Mouse (Mus musculus) megakaryocyte, embryonic 14.5 days (primary cell): Measurements from ENCODE around the gene Dalrd3.
"Not testable (repeated sequence)": the region's sequence is repeated elsewhere in the genome, so short reads cannot be mapped to it uniquely, and the experiment has no call there.

Source experiments
- FLI1 ChIP-seq: IDR thresholded peaks from 2 replicates; pipeline ENCODE4 v1.6.1; 2012; ENCODE audit warnings: low read length, inconsistent platforms, mixed read lengths
- GATA1 ChIP-seq: IDR thresholded peaks from 3 replicates; pipeline ENCODE4 v1.6.1; 2012; ENCODE audit warnings: mixed read lengths, low read length, inconsistent platforms, borderline replicate concordance

DNA sequence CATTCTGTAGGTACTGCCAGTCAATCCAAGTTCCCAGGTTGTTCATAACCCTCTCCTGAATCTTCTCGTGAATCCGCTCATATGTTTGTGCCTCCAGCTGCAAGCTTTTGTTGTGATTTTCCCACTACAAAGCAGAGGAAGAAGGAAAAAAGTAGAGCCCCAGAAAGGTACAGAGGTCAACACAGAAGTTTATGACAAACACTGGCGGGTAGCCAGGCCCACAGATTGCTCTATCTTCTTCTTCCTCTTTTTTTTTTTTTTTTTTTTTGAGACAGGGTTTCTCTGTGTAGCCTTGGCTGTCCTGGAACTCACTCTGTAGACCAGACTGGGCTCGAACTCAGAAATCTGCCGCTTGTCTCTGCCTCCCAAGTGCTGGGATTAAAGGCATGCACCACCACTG, 38.2 kb downstream of the Dalrd3 start:
- TF ChIP-seq GATA1, FLI1: not testable (repeated sequence)
